Mouse (Mus musculus): ENCODE measurements around the gene Cd27.

DNA sequence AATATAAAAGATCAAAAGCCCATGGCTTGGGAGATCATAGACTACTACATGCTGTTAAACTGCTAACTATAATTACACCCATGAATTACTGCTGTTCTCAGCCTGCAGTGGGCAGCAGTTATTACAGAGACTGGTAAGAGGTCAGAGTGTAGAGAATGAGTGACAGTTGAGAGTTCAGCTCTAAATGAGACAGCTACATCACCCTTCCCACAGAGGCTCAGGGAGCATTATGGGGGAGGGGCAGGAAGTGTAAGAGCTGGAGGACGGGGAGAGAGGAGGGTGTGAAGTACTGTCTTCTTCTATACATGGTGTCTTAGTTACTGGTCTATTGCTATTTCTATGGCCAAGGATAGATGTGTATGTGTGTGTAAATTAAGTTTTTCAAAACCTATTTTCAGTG is 7.7 kb upstream of the Cd27 start:
- TF ChIP-seq CTCF (IDR thresholded peaks at IDR 0.05; ENCODE audit: extremely low read depth, insufficient read length, insufficient replicate concordance, low read depth, low read length) (no peak), POLR2A (IDR thresholded peaks at IDR 0.05; ENCODE audit: low read depth, low read length) (no peak)

Measured in small intestine, adult 2 months (tissue).